Mouse (Mus musculus) gastrocnemius, postnatal 10 days (tissue): Measurements from ENCODE around the gene Cym. TPM values are rescaled to one million over a fixed set of nuclear protein-coding genes. Genes with fewer than 3 reads are reported as not detected.
A peak's percentile ranks its signal among the peaks of the same experiment; 100 is the strongest.

ENCODE experiments used
- DNase-seq: peaks from one replicate; pipeline ENCODE4 v3.0.0; 2021; ENCODE audit warnings: mixed read lengths
- total RNA-seq, 2 experiments: library from RNA; stranded (reverse); gene quantifications; 2 replicates each; pipeline ENCODE4 v1.2.3; 2021

The Cym gene
- total RNA-seq, 2 experiments from 2014 or later: 0.20 TPM; not detected in 1

DNA sequence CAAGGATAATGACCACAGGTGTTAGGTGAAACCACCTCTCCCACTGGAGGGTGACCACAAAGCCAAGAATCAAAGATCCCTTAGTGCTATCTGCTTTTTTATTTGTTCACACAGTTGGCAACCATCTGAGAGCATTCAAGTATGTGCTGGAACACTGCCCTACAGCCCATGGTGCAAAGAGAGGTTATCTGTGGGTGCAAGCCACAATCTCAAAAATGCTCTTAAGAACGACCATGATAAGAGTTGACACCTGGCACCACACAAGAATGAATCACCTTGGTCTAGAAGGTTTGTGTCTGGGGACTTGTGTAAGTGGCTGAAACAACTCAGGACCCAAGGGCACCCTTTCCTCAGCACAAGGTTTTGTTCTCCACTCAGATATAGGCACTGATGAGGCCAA lies 1.7 kb upstream of the Cym start:
- DNase-seq: no peak

DNA sequence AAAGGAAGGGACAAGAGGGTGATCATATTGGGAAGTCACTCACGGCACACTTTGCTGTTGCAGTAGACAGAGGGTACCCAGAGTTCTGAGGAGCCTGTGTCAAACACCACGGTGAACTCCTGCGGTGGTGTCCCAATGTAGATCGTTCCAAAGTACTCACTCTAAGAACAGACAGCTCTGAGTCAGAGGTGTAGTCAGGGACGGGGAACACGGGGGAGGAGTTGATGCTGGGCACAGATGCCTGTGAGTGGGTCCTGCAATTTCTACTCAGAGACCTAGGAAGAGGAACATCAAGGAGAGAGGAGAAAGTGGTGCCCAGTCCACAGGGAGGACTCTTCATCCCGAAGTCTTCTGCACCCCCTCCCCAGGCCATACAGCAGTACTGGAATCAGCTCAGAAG lies 3.0 kb downstream of the Cym start:
- DNase-seq: no peak

DNA sequence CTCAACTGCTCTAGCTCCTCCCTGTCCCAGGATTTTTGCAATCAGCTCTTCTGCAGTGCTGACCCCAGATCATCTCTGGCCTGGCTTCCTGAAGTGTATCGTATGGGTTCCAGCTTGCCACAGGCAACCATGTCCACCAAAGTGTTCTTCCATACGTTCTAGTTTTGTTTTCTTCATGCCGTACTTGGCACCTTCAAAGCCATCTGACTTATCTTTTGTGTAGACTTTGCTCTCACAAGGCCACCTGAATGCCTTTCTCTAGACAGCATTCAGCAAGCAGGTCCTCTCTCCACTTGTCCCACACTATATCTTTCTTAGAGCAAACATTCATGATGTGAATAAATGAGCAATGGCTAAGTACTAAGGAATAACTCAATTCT lies 4.4 kb downstream of the Cym start:
- no peak for DNase-seq

DNA sequence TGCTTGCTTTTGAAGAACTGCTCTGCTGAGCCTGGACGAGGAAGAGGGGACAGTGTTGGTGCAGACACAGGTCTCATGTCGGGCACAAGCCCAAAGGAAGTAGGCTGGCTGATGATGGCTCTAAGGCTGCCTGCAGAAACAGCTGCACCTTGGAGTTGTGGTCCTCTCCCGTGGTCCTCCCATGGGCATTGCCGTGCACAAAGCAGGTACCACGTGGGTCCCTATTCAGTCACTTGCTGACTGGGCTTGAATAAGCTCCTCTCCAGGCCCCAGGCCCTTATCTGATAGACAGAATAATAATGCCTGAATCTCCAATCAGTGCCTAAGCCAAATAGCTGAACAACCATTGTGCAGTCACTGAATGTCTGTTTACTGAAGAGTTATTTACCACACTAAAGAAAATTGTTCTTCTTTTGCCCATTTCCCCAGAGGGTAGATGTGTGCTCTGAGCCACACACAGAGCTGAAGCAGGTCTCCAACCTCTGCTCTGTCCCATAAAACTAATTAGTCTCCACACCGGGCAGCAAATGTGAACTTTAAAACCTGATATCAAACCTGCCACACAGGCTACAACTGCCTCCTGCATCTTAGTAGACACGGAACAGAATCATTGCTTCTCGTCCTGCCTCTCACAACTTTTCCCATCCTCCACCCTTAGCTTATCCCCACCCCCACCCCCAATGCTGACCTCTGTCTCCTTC lies 5.0 kb downstream of the Cym start:
- no peak for DNase-seq

DNA sequence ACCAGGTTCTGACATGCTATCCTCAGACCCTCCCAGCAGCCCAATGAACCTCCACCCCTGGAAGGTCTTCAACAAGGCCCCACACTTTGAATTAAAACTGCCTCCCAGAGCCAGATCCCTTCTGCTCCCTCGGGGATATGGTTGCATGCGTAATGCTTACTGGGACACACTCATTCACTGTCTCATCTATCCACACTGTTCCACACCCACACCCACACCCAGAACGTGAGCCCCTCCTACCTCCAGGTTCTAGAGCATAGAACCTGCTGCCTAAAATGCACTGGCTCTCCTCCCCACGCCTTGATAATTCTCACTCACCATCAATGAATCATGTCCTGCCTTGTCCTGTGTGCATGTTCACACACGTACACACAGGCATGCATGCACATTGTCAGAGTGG lies 6.9 kb downstream of the Cym start:
- no peak for DNase-seq

DNA sequence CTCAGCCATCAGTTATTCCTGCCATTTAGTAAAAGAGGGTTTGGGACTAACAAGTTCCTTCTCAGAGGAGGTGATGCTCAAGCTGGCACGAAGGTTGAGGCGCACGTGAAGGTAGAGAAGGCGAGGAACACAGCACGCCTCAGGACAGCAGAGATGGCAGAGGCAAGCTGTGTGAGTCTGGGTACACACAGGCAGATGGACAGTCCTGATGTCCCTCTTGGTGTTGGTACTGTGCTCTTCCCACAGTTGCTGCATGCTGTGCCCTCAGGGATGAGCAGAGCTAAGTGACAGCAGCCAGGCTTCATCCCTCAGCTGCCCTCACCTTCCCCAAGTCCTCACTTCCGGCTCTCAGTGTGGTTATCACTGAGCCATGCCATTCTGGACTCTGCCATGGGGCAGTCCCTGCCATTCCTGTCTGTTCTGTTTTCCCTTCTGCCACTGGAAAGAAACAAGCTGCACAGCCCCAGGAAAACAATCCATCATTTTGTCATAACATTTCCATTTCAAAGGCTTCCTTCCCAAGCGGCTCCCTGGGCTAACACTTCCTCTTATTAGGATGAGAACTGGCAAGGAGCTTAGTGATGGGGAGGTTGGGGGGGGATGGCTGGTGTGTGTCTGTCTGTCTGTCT lies 13.8 kb downstream of the Cym start:
- DNase-seq: no peak

DNA sequence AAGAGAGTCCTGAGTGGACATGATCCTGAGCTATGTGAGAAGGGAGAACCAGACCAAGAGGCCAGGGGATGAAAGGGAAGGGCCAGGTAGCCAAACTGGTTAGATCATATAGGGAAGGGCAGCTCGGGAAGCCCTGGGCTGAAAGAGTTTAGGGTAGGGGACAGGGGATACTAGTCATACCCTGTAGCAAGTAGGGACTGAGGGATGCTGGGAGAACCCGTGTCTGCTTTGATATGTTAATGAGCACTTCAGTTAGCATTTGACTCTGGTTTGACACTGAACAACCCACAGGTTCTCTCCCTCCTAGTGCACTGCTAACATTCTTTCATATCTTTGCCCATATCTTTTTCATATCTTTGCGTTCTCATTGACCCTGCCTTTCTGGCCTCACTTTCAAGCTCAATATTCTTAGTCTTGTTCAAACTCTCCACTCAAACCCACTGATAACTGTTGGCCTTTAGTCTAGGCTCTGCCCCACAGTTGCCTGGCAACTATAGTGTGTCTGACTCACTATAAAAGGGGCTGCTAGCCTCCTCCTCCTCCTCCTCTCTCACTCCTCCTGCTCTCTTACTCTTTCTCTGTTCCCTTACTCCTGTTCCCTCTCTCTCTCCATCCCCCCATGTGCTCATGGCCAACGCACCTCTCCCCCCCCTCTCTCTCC lies 14.9 kb downstream of the Cym start:
- DNase-seq: no peak

DNA sequence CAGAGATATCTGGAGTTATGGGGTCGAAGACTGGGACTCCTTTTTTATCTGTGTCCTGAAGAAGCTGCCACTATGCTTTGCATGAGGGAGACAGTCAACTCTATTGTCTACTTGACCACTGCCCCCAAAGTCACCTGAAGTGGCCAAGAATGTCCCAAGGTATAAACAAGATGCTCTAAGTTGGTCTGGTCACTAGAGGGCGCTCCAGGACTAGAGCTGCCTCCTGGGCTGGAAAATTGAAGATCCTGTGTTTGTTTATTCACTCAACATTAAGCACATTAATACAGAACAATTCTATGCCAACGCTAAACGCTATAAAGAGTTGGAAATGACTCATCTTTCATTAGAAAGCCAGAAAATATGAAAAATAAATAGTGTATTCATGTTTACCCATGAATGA lies 15.5 kb downstream of the Cym start:
- peak; percentile 76 for DNase-seq

DNA sequence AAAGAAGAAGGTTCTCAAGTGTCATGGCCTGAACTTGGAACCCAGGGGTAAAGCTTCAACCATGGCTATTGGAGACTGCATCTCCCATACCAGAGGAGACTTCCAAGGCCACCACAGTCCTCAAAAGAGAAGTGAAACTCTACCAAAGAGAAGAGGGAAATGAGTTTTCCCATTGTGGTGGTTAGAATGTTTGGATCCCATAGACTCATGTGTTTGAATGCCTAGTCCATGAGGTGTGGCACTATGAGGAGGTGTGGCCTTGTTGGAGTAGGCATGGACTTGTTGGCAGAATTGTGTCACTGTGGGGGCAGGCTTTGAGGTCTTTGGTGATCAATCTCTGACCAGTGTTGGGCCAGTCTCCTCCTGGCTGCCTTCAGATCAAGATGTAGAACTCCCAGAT lies 16.4 kb downstream of the Cym start:
- DNase-seq: no peak

DNA sequence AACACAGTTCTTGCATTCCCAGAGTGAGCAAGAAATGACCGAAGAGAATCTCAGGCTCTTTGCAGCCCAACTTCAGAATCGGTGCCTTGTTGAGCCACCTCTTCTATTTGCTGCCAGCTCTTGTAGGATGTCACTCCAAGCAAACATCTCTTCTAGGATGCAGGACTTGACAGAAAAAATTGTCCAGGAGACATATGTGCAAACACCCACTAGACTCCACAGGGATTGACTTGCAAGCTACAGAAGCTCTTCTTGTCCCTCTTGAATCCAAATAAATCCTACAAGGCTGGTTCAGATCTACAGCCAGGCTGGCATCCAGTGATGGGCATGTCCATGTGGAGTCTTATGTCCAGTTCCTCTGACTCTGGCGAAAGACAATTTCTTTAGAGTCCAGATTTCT lies 17.1 kb downstream of the Cym start:
- DNase-seq: no peak

DNA sequence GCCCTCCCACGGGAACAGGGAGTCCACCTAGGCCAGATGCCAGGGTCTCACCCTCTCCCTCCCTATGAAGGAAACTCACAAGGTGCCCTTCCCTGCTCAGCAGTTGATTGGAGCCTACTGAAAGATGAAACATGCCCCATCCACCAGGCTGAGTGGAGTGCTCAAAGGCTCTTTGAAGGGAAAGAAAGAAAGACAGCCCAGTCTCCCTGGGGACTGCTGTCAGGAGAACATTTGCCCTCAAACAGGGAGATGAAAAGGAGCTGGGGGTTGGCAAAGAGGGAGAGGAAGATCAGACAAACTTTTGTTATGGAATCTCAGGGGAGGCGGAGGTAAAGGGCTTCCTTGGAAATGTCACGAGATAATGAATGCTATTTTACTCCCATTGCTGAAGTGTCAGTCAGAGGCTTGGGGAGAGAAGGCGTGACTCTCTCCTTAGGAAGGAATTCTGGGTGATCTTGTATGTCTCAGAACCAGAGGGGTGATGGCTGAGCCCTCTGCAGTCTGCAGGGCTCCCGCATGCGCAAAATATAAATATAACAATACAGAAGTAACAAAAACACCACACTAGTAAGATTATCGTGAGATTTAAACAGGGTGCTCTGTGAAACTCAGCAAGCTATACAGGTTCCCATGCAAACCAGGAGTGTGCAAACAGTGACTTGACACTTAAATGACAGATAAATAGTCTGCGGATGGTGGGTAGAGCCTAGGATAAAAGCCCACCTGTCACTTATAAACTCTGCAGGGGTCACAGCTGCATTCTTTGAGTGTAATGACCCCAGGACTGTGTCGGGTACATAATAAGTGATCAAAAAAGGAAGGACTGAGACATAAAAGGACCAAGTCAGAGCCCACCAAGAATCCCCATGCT lies 20.0 kb downstream of the Cym start:
- no peak for DNase-seq

DNA sequence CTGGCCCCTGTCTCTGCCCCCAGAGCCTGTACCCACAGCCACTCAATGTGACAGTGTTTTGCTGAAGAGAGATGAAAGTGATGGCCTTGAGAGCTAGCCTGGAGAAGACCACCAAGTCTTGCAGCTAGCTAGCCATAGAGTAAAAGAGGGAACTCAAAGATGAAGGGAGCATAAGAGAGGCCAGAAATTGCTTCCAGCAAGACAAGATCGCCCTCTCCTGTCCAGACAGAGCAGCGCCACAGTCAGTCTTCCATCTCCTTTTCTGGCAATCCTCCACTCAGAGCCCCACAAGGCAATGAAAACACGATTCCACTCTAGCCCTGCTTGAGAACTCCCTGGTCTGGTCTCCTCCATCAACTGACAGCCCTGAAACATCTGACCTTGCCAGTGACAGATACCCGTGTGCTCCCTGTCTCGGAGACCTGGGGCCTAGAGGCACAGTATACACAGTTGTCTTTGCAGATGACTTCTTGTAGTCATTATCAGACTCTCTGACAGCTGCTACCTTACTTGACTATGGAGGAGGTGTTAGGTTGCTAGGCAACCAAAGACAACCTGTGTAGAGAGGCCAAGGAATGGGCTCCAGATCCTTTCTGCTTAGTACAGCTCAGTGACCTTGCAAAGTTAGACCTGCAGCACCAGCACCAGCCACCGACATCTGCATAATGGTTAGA lies 33.2 kb downstream of the Cym start:
- DNase-seq: peak; percentile 16

DNA sequence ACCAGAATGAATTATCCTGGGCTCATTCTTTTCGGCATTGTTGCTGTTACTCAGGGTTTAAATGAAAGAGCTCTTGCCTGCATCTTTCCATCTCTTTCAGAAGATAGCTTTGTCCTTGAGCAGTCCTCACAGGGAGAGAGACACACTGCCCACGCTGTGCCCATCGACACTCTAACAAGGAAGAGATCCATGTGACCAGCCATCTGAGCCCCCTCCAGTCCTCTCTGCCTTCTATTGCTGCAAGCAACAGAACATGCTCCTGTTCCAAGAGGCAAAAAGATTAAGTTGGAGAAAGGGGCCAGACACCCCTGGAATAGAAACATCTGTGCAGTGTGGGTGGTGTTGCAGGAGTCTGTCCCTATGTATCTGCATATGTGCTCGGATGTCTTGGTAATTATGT lies 34.5 kb downstream of the Cym start:
- DNase-seq: no peak

DNA sequence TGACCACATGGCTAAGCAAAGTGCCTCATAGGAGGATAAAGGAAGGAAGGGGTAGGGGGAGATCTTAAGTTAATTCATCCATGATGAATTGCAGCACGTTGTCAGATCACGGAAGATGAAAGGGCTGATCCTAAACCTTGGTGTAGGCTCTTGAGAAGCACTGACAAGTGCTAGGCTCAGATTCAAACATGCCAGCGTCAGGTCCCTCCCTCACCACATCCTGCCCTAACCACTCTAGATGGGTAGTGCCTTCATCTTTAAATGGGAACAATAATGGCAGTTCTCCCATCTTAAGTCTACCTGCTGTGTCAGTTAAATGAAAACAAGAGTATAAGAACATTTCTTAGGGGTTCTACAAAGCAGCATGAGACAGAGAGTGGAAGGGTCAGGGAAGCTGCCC lies 35.9 kb downstream of the Cym start:
- DNase-seq: no peak

DNA sequence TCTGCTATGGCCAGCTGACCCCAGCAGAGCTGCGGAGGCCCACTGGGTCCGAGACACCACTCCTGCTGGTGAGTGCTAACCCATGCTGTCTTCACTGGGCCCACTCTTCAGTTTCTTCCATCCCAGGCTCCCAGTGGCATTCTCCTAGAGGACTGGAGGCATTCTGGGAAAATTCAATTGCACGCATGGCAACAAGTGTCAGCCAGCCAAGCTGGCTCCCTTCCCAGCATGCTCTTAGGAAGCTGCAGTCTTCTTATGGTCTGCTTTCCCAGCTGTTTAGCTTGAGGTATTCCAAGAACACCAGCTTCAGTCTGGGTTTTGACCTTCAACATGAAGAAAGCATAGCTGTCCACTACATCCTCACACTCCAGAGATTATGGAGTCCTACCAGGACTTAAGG lies 38.4 kb downstream of the Cym start:
- peak; percentile 49 for DNase-seq

DNA sequence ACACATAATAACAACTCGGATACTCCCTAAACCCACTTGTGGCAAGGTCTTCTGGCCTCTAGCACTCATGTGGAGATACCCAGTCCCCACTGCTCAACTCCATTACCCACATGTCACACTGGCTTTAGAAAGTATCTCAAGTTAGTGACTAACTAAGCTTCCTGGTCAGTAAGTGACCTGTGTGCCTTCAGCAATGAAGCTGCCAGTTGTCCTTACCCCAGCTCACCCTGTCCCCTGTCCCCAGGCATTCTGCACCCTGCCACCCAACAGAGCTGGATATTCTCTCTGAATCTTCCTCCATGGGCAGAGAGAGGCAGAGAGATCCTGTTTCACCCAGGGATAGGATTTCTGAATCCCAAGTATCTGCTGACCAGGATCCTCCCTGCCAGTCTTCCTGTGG lies 38.8 kb downstream of the Cym start, which contains the start of gene Kcna10:
Kcna10 (plus strand) TSS at position 301 of the 400 bp plus-strand sequence.
- no peak for DNase-seq

DNA sequence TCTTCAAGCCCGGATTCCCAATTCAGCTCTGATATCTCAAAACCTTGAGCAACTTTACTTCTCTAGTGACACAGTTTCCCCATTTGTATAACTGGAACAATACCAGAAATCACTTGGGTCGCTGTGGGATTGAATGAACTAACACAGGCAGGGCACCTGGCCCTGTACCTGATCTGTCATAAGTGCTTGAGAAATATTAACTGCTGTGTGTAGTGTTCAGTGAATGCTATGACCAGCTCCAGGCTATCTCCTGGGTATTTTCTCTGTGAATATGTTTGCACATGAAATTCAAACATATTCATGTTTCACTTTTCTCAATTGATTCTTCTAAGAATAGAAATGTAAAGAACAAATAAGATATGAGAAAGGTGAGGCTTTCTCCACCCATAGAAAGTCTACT lies 40.7 kb downstream of the Cym start:
- DNase-seq: no peak

DNA sequence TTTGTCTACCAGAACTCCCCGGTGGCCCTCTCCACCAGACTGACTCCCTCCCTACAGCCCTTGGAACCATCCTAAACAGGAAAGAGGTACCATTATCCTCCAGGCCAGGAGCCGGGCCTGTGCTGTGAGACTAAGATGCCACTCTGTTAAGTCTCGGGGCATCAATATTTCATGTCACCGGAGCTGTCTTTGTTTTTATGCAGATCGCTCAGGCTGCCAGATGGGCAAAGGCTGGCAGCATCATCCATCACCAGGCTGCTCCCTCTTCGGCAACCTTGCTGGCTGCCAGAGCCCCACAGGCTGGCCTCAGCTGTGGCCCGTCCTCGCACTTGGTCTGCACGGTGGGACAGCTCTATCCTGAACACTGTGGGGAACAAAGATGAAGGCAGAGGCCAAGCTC lies 45.0 kb downstream of the Cym start:
- DNase-seq: no peak

DNA sequence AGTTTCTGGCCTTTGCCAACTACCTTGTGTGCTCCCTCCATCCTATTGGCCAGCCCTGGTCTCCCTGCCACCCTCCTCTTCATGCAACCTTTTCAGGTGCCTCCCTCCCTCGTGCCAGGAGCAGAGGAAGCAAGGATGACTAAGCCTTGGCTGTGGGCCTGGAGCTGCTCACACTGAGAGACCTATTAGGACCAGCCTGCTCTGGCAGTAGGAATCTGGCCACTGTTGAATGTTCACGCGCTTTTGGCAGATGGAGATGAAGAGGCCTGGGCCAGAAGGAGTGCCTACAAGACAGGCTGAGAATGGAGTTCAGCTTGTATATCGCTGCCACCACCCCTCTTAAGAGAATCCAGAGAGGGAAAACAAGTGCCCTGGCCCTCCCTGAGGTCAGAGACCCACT lies 46.0 kb downstream of the Cym start:
- no peak for DNase-seq

DNA sequence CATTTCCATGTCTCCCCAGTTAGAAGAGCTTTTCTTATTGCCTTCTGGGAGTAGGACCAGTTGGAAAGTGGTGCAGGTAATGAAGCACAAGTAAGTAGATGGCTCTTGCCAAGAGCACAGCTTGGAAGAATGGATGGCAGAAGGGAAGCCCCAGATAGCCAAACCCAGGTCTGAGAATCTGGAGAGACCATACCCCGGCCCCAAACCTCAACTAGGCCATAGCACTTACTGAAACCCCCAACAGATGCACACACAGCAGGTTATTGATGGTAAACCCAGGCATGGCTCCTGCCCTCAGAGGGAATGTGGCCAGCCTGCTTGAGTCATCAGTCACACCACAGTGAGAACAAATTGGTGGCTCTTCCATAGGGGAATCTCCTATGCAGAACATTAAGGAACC lies 49.0 kb downstream of the Cym start:
- no peak for DNase-seq

DNA sequence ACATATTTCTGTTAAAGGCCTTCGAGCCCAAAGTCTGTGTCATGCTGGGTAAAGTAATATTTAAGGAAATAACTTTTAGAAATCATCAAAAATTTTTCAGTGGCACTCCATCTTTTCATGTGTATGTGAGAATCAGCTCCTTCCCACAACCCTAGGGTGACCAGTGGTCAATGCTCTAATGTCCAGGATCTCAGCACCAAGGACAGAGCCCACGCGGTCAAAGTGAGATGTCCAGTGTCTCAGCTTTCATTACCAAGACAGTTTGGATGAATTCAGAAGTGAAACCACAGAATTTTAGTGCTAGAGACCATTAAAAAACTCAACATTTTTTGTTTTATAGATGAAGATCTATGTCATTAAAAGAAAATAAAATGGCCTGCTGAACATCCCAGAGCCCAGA lies 49.6 kb downstream of the Cym start:
- no peak for DNase-seq

DNA sequence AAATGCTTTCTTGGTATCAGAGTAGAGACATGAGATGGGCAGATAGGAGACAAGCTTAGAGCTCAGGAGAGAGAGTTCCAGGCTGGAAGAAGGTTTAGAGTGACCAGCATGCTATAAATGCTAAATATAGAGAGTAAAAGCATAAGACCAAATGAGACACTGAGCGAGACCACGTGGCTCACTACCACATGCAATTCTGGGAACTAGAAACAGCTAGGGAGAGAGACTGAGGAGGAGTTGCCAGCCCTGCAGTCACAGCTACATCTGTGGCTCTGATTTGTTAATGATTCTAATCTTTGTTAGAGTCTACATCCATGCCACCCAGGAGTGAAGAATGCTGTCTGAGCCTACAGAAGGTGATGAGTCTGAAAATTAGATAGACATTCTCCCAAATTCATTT lies 52.0 kb downstream of the Cym start:
- no peak for DNase-seq
